Mouse (Mus musculus) CD4-positive helper T cell, adult 2 months (primary cell): ENCODE results near the gene 1700025G04Rik.
"Not testable (repeated sequence)": the region's sequence is repeated elsewhere in the genome, so short reads cannot be mapped to it uniquely, and the experiment has no call there.

Experiments used
- DNase-seq: peaks from one replicate; pipeline ENCODE4 v3.0.0-alpha.2; 2012; ENCODE audit warnings: low read depth, missing footprints, low spot score

Gene 1700025G04Rik

DNA sequence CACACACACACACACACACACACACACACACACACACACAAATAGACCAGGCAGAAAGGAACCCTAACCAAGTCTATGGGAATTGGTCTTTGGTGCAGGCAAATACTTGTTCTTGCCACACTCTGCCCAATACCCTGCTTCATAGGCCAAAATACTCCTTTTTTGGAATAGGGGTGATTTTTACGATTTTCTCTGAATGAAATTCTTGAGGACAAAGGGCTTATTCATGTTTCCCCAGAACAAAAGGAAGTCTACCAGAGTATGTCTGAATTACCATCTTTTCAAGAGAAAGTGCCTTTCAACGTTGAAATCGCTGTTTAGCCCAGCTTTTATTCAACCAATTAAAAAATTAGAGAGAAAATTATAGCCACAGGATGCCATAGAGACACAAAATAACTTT lies 237.9 kb downstream of the 1700025G04Rik start:
- DNase-seq, result no peak

DNA sequence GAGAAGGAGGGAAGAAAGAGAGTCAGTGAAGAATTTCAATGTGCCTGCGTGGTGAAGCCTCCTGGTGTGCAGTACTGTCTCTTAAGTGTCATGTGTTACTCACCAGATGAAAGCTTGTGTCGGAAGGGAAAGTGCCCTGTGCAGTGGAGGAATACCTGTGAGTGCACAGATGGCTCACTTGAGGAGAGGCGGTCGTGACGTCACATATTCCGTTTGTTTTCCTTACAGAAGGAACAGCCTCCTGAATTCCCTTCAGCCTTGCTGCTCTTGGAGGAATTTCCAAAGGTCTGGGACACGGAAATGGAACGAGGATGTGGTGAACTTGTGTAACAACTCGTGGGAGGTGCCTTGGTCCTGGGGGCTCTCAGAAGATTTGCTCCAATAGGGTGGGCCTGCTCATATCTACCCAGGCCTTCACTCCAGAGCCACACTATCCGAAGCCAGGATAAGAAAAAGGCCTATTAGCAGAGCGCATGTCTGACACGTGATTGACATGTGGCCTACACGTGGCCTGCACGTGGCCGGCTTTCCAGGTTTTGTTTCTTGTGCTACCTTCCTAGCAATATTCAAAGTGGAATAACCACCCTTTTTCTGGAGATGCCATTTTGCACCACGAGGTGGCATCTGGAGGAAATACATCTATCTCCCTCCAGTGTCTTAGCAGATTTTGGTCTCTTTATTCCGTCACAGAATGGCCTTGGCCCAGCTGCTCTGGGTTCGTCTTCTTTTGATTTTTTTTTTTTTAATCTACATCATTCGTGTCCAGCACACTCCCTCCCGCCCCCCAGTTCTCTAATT lies 238.7 kb downstream of the 1700025G04Rik start:
- DNase-seq, result no peak

DNA sequence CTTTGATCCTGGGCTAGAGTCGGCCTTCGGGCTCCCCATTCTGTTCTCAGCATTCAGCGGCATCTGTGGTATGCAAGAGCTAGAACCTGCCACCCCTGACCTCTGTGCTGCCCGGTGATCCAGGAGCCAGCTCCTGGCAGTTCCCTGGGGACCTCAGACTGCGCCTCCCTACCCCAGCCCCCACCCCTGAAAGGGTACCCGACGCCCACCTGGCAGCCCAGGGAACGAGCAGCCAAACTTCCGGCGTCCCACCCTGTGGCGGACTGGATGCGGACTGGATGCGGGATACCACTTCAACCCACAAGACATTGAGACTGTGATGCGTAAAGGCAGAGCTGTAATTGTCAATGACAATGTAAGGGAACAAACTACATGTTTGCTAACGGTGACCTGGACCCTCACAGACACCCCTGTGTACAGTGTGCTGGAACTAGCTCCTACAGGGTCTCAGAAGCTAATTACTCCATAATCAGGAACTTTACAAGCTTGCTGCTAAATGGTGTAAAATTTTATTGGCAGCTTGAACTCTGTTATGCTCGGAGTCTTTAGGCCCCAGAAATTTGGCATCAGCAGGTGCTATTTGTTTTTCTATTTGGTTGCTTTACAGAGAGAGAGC lies 239.8 kb downstream of the 1700025G04Rik start:
- no peak for DNase-seq

DNA sequence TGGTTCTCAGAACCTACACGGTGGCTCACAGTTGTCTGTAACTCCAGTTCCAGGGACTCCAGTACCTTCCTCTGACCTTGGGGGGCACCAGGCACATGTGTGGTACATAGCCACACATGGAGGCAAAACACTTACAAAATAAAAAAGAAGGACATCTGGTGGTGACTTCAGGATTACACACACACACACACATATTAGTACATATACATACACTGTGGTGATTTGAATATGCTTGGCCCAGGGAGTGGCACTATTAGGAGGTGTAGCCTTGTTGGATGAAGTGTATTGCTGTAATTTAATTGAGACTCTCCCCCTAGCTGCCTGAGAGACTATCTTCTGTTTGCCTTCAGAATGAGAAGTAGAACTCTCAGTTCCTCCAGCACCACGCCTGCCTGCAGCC lies 241.6 kb downstream of the 1700025G04Rik start:
- no peak for DNase-seq

DNA sequence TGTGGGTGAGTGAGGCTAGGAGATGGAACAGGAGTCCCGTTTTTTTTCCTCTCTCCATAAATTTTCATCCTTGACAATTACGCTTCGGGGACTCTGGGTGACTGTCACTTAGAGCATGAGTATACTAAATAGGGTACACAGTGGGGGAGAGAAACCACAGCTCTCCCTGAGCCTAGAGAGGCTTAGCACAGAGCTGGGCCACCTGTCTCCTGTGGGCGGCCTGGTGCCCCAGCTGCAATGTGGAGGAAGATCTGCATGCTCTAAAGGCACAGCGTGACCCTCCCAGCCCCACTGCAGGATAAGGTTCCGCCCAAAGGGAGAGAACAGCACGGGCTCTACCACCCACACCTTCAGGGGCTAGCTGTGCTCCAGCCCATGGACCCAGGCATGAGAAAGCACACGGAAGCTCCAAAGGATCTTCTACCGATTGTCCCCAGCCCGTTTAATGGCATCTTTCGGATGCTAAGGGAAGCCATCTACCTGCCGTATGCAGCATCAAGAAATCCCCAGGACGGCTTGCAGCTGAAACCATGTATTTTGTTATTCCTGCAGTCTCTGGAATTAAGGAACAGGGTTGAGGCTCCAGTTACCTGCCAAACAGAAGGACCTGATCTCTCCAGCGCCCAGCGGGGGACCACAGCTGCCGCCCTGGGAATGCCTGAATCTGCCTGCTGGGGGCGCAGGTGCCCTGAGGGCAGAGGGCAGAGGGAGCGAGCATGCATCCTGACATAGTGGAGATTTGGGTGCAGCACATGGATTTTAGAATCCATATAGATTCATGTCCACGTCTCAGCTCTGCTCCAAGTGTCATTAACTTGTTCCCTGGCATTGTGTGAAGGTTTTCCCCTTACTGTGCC lies 243.8 kb downstream of the 1700025G04Rik start:
- no peak for DNase-seq

DNA sequence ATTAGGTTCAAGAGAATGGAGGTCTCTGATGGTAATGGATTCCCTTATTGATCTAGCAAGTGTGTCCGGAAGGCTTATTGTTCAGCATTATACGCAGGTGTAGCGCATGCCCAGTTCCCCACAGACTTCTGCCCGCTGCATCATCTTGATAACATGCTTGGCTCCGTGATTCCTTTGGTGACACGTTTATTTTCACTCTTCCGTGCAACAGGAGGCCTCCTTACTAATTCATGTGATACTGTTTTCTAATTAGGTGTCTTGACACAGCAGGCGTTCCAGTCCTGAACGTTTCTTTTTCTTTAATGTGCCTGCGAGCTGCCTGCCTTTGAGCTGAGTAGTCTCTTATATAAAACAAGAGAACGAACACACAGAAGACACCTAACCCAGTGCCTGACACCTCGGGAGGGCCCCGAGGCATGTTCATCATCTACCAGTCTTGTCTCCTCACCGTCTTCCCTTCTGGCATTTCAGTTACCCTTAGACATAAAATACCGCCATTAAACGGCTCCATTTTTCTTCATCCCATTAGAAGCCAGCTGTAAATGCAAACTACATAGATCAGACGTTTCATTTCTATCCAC lies 244.6 kb downstream of the 1700025G04Rik start:
- DNase-seq, result no peak

DNA sequence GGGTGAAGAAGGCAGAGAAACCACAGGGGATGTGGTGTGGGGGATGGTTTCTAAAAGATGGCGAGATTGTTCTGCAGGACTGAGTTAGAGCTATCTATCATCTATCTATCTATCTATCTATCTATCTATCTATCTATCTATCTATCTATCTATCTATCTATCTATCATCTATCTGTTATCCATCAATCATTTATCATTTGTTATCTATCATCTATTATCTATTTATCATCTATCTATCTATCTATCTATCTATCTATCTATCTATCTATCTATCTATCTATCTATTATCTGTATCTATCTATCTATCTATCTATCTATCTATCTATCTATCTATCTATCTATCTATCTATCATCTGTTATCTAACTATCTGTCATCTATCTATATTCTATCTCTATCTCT lies 249.6 kb downstream of the 1700025G04Rik start:
- not testable (repeated sequence) for DNase-seq

DNA sequence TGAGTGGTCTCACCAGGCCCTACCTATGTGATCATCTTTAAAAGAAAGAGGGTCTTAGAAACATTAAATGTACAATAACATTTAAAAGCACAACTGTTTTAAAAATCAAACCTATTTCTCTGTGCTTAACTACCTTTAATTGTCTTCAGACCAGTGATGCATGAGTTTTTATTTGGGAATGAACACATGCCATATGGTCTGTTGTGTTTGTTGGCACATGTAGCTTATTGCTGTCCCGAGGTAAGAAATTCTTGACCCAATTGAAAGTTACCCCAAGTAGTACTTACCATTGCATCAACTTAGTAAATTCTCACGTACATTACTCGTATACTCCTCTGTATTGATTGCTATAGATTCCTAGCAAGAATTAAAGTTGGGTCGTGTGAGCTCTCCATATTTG lies 254.7 kb downstream of the 1700025G04Rik start:
- no peak for DNase-seq

DNA sequence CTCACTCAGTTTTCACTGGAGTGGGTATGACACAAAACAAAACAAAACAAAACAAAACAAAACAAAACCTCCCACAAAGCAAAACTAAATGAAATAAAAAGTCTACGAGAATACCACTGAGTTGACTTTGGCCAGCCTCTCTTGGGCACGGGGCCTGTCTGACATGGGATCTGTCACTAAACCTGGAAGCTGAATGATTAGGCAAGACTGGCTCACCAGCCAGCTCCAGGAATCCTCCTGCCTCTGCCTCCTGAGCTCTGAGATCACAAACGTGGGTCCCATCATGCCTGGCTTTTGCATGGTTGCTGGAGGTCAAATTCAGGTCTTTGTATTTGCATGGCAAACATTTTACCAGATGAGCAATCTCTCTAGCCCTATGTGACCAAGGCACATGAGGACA lies 258.1 kb downstream of the 1700025G04Rik start:
- no peak for DNase-seq

DNA sequence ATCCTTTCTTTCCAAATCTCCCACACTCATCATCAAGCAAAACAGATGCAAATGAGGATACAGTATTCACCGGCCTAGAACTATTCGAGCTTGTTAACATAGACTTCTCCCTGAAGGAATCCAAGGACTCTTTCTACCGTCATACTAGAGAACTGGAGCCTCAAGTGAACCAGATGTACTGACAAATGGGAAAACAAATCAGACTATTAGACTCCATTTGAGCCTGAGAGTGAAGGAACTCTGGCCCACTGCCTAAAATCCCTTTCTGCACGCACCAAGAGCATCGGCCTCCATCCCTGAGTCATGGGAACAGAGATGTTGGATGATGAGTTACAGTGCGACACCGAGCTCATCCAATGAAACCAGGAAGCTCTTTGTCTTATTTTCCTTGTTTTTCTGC lies 264.9 kb downstream of the 1700025G04Rik start:
- DNase-seq, result no peak

DNA sequence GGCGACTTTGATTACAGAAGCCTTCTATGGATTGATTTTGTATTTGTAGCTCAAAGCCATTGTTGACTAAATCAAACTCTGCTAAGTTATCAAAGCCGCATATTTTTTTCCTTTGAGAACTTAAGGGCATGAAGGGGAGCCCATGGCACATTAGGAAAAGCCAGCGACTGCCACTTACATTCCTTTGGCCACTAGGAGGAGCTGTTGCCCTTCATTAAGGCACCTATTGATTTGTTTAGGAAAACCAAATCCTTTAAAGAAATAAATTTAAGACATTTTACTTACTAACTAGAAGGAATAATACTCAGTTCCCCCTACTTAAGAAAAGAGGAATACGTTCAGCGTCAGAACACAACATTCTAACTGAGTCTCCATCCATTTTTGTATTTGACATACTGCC lies 269.5 kb downstream of the 1700025G04Rik start:
- peak; percentile 50 for DNase-seq

DNA sequence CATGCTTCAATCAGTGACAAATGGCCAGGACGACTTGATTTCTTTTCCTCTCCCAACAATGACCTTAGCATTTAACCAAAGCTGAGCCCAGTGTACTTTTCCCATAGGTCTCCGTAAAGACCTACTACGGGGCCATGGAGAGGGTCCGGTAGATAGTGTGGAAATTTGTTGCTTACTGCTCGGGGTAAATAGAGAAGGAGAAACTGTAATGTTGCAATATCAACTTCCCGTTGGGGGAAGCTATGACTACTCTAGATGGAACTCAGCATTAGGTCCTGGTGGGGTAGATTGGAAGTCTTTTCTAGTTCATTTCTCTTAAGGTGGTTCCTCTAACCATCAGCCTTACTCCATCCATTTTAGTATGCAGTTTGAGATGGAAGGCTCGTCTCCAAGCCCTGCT lies 270.7 kb downstream of the 1700025G04Rik start:
- no peak for DNase-seq

DNA sequence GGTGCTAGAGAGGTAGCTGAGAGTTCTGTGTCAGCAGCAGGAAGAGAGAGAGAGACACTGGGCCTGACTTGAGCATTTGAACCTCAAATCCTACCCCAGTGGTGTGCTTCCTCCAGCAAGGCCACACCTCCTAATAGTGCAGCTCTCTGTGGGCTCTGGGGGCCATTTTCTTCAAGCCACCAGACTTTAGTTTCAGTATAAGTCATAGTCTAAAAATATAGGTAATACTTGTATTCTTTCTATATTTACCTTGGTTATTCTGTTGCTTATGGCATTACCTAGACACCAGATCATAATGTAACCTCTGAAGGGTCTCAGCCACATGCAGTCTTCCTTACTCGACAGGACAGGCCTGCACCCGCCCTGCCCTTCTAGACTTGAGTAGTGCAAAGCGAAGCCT lies 273.9 kb downstream of the 1700025G04Rik start:
- DNase-seq, result no peak

DNA sequence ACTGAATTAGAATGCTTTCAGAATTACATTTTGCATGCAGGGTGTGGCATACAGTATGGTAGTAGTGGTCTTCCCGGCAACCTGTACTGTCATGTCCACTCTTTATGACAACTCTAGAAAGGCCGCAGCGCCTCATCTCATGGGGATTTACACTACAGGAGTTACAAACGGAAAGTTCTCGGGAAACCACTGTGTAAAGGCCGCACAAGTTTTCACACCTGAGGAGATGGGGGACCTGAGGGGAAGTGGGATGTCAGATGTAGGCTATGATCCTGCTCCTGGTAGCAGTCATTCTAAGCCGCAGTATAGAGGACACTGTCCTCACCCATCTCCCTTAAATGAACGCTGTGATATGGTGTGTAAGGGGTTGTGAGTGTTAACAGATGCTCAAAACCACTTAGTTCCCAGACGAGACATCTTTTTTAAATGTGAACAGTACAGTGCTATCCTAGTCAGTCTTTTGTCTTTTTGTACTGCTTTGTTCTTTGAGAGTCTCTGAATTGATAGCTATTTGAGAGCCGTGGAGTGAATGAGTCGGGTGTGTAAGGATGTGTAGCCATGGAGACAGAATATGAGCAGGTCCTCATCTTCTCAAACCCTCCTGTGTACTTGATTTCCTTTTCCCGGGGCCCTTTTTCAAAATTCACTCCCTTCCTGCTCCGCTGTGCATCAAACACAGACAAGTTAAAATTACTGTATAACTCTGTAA lies 277.8 kb downstream of the 1700025G04Rik start:
- DNase-seq, result no peak

DNA sequence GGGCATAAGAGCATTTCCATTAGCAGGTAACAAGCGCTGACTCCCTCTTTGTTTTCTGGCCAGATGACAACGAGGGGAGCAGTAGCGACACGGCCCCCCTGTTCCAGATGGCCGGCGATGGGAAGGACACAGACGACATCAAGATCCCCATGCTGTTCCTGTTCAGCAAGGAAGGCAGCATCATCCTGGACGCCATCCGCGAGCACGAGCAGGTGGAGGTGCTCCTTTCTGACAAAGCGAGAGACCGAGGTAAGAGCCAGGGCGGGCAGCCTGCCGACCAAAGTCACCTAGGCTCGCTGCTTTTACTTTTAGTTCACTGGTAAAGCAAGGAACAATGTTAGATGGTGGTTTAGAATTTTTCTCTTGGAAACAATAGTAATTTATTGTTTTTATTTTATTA lies 278.5 kb downstream of the 1700025G04Rik start:
- DNase-seq, result no peak

DNA sequence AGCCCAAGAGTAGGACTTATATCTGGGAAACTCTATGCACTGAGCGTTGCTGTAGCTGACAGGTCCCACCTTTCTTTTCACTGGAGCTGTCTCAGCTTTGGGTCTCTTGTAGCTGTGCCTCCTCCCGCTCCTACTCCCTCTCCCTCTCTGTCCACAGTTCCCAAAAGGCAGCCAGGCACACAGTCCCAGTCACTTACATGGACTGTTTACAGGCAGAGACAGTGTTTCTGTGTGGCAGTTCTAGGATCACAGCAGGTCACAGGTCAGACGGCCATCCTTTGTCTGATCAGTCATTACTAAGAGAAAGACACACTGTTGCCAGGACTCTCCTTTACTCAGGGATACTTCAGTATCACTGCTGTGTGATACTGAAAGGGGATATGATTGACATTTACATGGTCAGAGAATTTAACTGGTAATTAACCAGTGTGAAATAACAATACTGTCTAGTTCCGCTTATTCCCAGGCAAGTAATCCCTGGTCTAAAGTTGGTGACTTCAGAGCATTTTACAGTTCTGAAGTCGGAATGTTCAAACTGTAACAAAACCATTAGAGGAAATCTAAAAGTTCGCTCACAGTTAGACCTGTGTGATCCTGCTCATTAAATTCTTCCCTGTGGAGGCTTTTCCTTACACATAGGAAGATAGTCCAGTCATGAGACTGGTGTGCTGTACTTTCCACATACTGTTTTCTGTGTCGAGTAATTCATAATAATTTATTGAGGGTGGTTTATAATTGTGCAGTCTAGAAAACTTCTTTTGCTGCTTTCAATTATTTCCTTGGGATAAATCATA lies 279.1 kb downstream of the 1700025G04Rik start:
- DNase-seq, result no peak

DNA sequence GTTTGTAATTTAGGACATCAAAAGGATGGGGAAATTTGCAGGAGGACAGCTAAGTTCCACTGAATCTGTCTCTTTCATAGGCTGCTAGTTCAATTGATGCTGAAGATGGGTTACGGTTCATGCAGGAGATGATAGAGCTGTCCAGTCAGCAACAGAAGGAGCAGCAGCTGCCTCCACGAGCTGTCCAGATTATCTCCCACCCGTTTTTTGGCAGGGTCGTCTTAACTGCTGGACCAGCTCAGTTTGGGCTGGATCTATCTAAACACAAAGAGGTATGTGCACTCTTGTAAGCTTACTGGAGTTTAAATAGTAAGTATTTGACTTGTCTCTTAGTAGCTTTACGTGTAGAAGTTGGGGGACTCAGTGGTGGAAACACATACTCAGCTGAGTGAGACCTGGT lies 282.6 kb downstream of the 1700025G04Rik start:
- no peak for DNase-seq

DNA sequence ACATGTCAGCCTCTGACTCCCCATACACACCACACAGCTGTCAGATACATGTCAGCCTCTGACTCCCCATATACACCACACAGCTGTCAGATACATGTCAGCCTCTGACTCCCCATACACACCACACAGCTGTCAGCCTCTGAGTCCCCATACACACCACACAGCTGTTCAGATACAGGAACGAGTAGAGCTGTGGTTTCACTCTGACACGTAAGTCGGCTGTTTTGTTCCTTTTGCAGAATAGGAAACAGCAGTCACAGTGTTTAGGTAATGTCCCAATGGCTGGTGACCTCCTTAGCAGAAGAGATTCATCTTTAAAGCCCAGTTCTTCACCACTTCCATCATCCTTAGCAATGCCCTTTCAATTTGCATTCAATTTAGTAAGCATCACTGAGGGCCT lies 287.1 kb downstream of the 1700025G04Rik start:
- DNase-seq, result not testable (repeated sequence)
